14 mouse cellular contexts compared by ENCODE assay signal in the genomic region with DNA sequence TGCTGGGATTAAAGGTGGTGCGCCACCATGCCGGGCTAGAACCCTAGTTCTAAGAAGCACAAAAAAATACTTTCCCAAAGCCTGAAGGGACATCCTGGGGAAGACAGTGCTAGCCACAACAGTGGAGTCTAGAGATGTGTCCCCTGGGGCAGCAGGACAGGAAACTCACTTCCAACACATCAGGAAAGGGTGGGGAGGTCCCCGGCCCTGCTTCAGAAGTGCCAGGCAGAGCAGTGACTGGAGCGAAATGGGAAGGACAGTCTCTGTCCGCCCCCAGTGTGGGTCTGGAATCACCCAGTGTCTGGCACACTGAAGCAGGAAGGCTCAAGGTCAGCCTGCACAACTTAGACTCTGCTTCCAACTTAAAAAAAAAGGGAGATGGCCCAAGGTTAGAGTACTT. TPM values are rescaled to one million over a fixed set of nuclear protein-coding genes. Genes with fewer than 3 reads are reported as not detected.
DNase-seq lines count a peak whose midpoint lies in the region; ATAC-seq and TF ChIP-seq lines count a peak whose summit lies in the region.
"Had no signal": no experiment of that assay in that cellular context is flagged by ENCODE, and none has a peak within 500 bp of the region (broad histone marks: within the 10 kb centered on the region; RNA-seq: fewer than 3 reads in every experiment).

No protein-coding gene starts in this region.

- peaks cover 55% of the 10 kb centered on the region for H3K4me1 ChIP-seq in embryonic fibroblast, embryonic 13.5 days (ENCODE audit: control insufficient read depth, insufficient read depth, low read length)
- H3K4me1 ChIP-seq in forebrain, embryonic 10.5 days = peaks cover 20% of the 10 kb centered on the region

- H3K4me3 ChIP-seq in layer of hippocampus, adult 2 months = no peak overlapping the region
- H3K4me3 ChIP-seq in embryonic fibroblast, embryonic 13.5 days (ENCODE audit: insufficient read depth, low read length) = no peak overlapping the region
- no peak overlapping the region for H3K4me3 ChIP-seq in forebrain, embryonic 10.5 days
- H3K4me3 ChIP-seq: stomach, embryonic 15.5 days had no signal

- no peak for ATAC-seq in erythroblast, adult 5-6 weeks (replicated peaks; ENCODE audit: low FRiP score, poor library complexity, severe bottlenecking)
- ATAC-seq: forebrain, embryonic 14.5 days; intestine, embryonic 16.5 days had no signal

- no peak for TF ChIP-seq POLR2A in embryonic fibroblast, embryonic 13.5 days (IDR thresholded peaks at IDR 0.05; ENCODE audit: low read depth, low read length)

- H3K36me3 ChIP-seq in forebrain, embryonic 10.5 days (replicated peaks) = peaks cover 98% of the 10 kb centered on the region

- DNase-seq in adrenal gland, adult 2 months = peak; percentile 76
- no peak for DNase-seq in adrenal gland, postnatal 4 days (ENCODE audit: low spot score in 2 of 2)
- no peak for DNase-seq in layer of hippocampus, adult 2 months (ENCODE audit: low spot score in 2 of 2)
- DNase-seq in layer of hippocampus, adult 11-12 months (ENCODE audit: low spot score) = no peak
- peak; percentile 62 to 86 for DNase-seq in kidney, postnatal 25 days
- no peak for DNase-seq in forebrain, embryonic 10.5 days (ENCODE audit: extremely low spot score, low spot score)
- DNase-seq: gastrocnemius, postnatal 25 days; lung, adult 2 months had no signal

- 86% methylated on average over 5 of the region's 5 CpGs for WGBS in forebrain, embryonic 10.5 days

- H3K27me3 ChIP-seq in forebrain, embryonic 10.5 days (ENCODE audit: poor library complexity, severe bottlenecking) = no peaks in the 10 kb centered on the region
- H3K27me3 ChIP-seq: stomach, embryonic 15.5 days had no signal

- TF ChIP-seq CTCF in layer of hippocampus, adult 2 months (conservative IDR thresholded peaks at IDR 0.05) = no peak
- no peak for TF ChIP-seq CTCF in embryonic fibroblast, embryonic 13.5 days (IDR thresholded peaks at IDR 0.05; ENCODE audit: borderline replicate concordance, insufficient read depth, low read length)

- peak overlapping the region; percentile 78 for H3K27ac ChIP-seq in layer of hippocampus, adult 2 months
- peak overlapping the region; percentile 93 for H3K27ac ChIP-seq in embryonic fibroblast, embryonic 13.5 days (ENCODE audit: insufficient read depth, low read length)
- H3K27ac ChIP-seq in forebrain, embryonic 10.5 days = no peak overlapping the region
- H3K27ac ChIP-seq: stomach, embryonic 15.5 days had no signal

- H3K9me3 ChIP-seq in forebrain, embryonic 10.5 days = no peaks in the 10 kb centered on the region
- H3K9me3 ChIP-seq: stomach, embryonic 15.5 days had no signal

RNA-seq across cellular contexts. Expression of gene Tjap1, which starts 10.2 kb away (rescaled TPM):
- 10 to 100 TPM; 44.8 to 51.4 TPM for total RNA-seq in adrenal gland, adult 2 months (2021)
- 85.3 and 98.6 TPM in 2 replicates for polyA plus RNA-seq in adrenal gland, adult 2 months (2012; rRNA removed)
- total RNA-seq in adrenal gland, postnatal 4 days (2021) = 10 to 100 TPM; 68.8 to 75.3 TPM
- total RNA-seq in layer of hippocampus, adult 2 months (2021) = 10 to 100 TPM; 54.0 to 56.7 TPM
- 60.8 and 63.2 TPM in 2 replicates for polyA plus RNA-seq in embryonic fibroblast, embryonic 13.5 days (2011; ENCODE audit: insufficient read length, low read depth, missing spikeins)
- 60.0 and 62.6 TPM in 2 replicates for polyA plus RNA-seq in forebrain, embryonic 10.5 days (2016; fragmentation: Nextera tagmentation; extraction: Ambion mirVana)
- total RNA-seq in erythroblast, adult 5-6 weeks (2015; ENCODE audit: low replicate concordance) = 4.0 and 23.1 TPM in 2 replicates
- 12.3 and 28.2 TPM in 2 replicates for total RNA-seq in erythroblast, adult 5-6 weeks (2017; ENCODE audit: low replicate concordance)

RNA-seq across cellular contexts. Expression of gene Lrrc73, which starts 19.3 kb away (rescaled TPM):
- 1 to 10 TPM; 4.1 to 5.6 TPM for total RNA-seq in adrenal gland, adult 2 months (2021)
- 13.8 and 15.5 TPM in 2 replicates for polyA plus RNA-seq in adrenal gland, adult 2 months (2012; rRNA removed)
- 1 to 10 TPM; 6.3 to 7.3 TPM for total RNA-seq in adrenal gland, postnatal 4 days (2021)
- 10 to 100 TPM; 57.3 to 58.2 TPM for total RNA-seq in layer of hippocampus, adult 2 months (2021)
- 1.6 and 3.5 TPM in 2 replicates for polyA plus RNA-seq in embryonic fibroblast, embryonic 13.5 days (2011; ENCODE audit: insufficient read length, low read depth, missing spikeins)
- 0.81 and 1.0 TPM in 2 replicates for polyA plus RNA-seq in forebrain, embryonic 10.5 days (2016; fragmentation: Nextera tagmentation; extraction: Ambion mirVana)
- total RNA-seq in erythroblast, adult 5-6 weeks (2015; ENCODE audit: low replicate concordance) = 0.42 TPM in 1 of 2 replicates, not detected in the other
- total RNA-seq in erythroblast, adult 5-6 weeks (2017; ENCODE audit: low replicate concordance) = 0.42 and 1.4 TPM in 2 replicates

RNA-seq across cellular contexts. Expression of gene Dlk2, which starts 24.5 kb away (rescaled TPM):
- total RNA-seq in adrenal gland, adult 2 months (2021) = under 1 TPM in 1 of 2 experiments, not detected in 1; 0.29 TPM
- 0.22 and 0.62 TPM in 2 replicates for polyA plus RNA-seq in adrenal gland, adult 2 months (2012; rRNA removed)
- total RNA-seq in adrenal gland, postnatal 4 days (2021) = 1 to 10 TPM in 1 of 2 experiments, under 1 TPM in 1; 0.54 to 1.7 TPM
- total RNA-seq in layer of hippocampus, adult 2 months (2021) = 10 to 100 TPM; 52.5 to 53.5 TPM
- polyA plus RNA-seq in embryonic fibroblast, embryonic 13.5 days (2011; ENCODE audit: insufficient read length, low read depth, missing spikeins) = 2.6 and 3.3 TPM in 2 replicates
- polyA plus RNA-seq in forebrain, embryonic 10.5 days (2016; fragmentation: Nextera tagmentation; extraction: Ambion mirVana) = 1.2 TPM in 2 replicates
- not detected in 2 replicates for total RNA-seq in erythroblast, adult 5-6 weeks (2015; ENCODE audit: low replicate concordance)
- not detected in 2 replicates for total RNA-seq in erythroblast, adult 5-6 weeks (2017; ENCODE audit: low replicate concordance)
- total RNA-seq: megakaryocyte, adult 5-6 weeks had no signal

RNA-seq across cellular contexts. Expression of gene Yipf3, which starts 24.8 kb away (rescaled TPM):
- 100 to 1,000 TPM; 157 to 198 TPM for total RNA-seq in adrenal gland, adult 2 months (2021)
- 387 and 511 TPM in 2 replicates for polyA plus RNA-seq in adrenal gland, adult 2 months (2012; rRNA removed)
- 100 to 1,000 TPM; 137 to 139 TPM for total RNA-seq in adrenal gland, postnatal 4 days (2021)
- total RNA-seq in layer of hippocampus, adult 2 months (2021) = 10 to 100 TPM; 80.3 to 95.2 TPM
- polyA plus RNA-seq in embryonic fibroblast, embryonic 13.5 days (2011; ENCODE audit: insufficient read length, low read depth, missing spikeins) = 114 and 133 TPM in 2 replicates
- polyA plus RNA-seq in forebrain, embryonic 10.5 days (2016; fragmentation: Nextera tagmentation; extraction: Ambion mirVana) = 68.3 and 72.5 TPM in 2 replicates
- total RNA-seq in erythroblast, adult 5-6 weeks (2015; ENCODE audit: low replicate concordance) = 15.4 and 42.8 TPM in 2 replicates
- 22.7 and 29.7 TPM in 2 replicates for total RNA-seq in erythroblast, adult 5-6 weeks (2017; ENCODE audit: low replicate concordance)

RNA-seq across cellular contexts. Expression of gene Polr1c, which starts 24.8 kb away (rescaled TPM):
- 100 to 1,000 TPM in 1 of 2 experiments, 10 to 100 TPM in 1; 91.3 to 104 TPM for total RNA-seq in adrenal gland, adult 2 months (2021)
- 41.5 and 45.2 TPM in 2 replicates for polyA plus RNA-seq in adrenal gland, adult 2 months (2012; rRNA removed)
- total RNA-seq in adrenal gland, postnatal 4 days (2021) = 100 to 1,000 TPM; 101 to 108 TPM
- total RNA-seq in layer of hippocampus, adult 2 months (2021) = 10 to 100 TPM; 37.6 to 39.0 TPM
- polyA plus RNA-seq in embryonic fibroblast, embryonic 13.5 days (2011; ENCODE audit: insufficient read length, low read depth, missing spikeins) = 61.1 and 63.6 TPM in 2 replicates
- polyA plus RNA-seq in forebrain, embryonic 10.5 days (2016; fragmentation: Nextera tagmentation; extraction: Ambion mirVana) = 140 and 143 TPM in 2 replicates
- 14.8 and 18.8 TPM in 2 replicates for total RNA-seq in erythroblast, adult 5-6 weeks (2015; ENCODE audit: low replicate concordance)
- 9.6 and 15.1 TPM in 2 replicates for total RNA-seq in erythroblast, adult 5-6 weeks (2017; ENCODE audit: low replicate concordance)

Comparison
In these comparisons a context has a peak if more than half of its experiments do, and no peak if none do; other contexts are left out.
1. DNase-seq: peak in adrenal gland, adult 2 months (single experiment) and kidney, postnatal 25 days (2 of 2); none in adrenal gland, postnatal 4 days (0 of 2), layer of hippocampus, adult 2 months (0 of 2), layer of hippocampus, adult 11-12 months (single experiment) and forebrain, embryonic 10.5 days (single experiment).
2. RNA of gene Lrrc73, which starts 19.3 kb away (total RNA-seq): 57.3 to 58.2 TPM in layer of hippocampus, adult 2 months; 6.3 to 7.3 TPM in adrenal gland, postnatal 4 days, 4.1 to 5.6 TPM in adrenal gland, adult 2 months and 0.42 to 1.4 TPM in erythroblast, adult 5-6 weeks; every median in the first group is over 4 times any median in the second.
3. RNA of gene Dlk2, which starts 24.5 kb away (total RNA-seq): 52.5 to 53.5 TPM in layer of hippocampus, adult 2 months; 0.54 to 1.7 TPM in adrenal gland, postnatal 4 days, 0.29 TPM in adrenal gland, adult 2 months and not detected in erythroblast, adult 5-6 weeks; every median in the first group is over 10 times any median in the second.